Mouse (Mus musculus): ENCODE data around the gene Tubb2b. TPM values are rescaled to one million over a fixed set of nuclear protein-coding genes. Genes with fewer than 3 reads are reported as not detected.

Gene Tubb2b
- polyA plus RNA-seq (2012; rRNA removed): 13.6 and 21.6 TPM in 2 replicates

DNA sequence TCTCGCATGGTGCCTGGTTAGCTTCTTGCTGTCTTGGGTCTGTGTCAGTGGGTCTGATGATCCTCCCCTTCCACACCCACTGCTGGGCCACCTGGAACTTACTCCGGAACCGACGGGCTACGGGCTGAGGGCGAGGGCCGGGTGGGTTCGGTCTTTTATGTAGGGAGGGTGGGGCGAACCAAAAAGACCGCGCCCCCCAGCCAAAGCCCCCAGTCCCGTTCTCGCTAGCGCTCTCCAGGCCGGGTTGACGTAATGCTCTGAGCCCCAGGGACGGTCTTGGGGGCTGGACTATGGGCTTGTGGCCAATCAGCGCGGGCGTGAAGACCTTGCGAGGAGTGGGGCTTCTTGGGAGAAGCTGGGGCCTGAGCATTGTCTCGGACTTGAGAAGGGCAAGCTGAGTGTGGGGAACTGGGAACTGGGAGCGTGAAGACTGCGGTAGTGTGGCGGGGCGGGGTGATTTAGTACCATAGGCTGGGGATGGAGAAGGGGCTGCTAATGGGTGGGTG is at the start of gene Tubb2b:
TSS of gene Tubb2b (minus strand) at position 241 of the 506 bp plus-strand sequence.
- DNase-seq: no peak
- H3K4me1 ChIP-seq (ENCODE audit: control insufficient read depth, insufficient read depth, low read length): peaks cover 5% of the 10 kb centered on the region
- H3K4me3 ChIP-seq (replicated peaks; ENCODE audit: extremely low read depth, low read depth, low read length): peak within 1 kb of the TSS; percentile 40
- TF ChIP-seq CTCF (IDR thresholded peaks at IDR 0.05; ENCODE audit: insufficient read depth, low read length) (no peak), POLR2A (IDR thresholded peaks at IDR 0.05; ENCODE audit: borderline replicate concordance, extremely low read depth, low read depth, low read length) (no peak)
- WGBS: under 1% methylated on average over 26 of the region's 26 CpGs

DNA sequence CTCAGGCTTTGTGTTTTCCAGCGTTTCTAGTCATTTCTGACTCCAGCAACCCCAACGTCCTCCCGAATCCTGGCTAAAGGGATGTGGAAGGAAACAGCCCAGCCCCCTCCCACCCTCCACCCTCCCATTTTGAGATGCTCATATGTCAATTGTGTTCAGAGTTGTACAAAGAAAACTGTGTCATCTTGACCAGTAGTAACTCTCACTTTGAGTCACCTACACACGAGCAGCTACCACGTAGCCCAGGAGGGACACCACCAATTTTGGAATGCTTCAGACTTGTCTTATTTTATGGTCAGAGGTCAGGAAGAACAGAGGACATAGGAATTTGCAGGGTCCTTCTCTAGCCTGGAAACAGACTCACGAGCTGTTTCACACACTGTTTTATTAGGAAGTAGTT is 43.8 kb upstream of the Tubb2b start:
- no peak for DNase-seq
- TF ChIP-seq CTCF (IDR thresholded peaks at IDR 0.05; ENCODE audit: insufficient read depth, low read length) (no peak), POLR2A (IDR thresholded peaks at IDR 0.05; ENCODE audit: borderline replicate concordance, extremely low read depth, low read depth, low read length) (no peak)
- WGBS: 91% methylated on average over 6 of the region's 6 CpGs
- Histone ChIP-seq H3K4me3 (replicated peaks; ENCODE audit: extremely low read depth, low read depth, low read length) (no peak overlapping the region), H3K4me1 (ENCODE audit: control insufficient read depth, insufficient read depth, low read length) (no peaks in the 10 kb centered on the region)

DNA sequence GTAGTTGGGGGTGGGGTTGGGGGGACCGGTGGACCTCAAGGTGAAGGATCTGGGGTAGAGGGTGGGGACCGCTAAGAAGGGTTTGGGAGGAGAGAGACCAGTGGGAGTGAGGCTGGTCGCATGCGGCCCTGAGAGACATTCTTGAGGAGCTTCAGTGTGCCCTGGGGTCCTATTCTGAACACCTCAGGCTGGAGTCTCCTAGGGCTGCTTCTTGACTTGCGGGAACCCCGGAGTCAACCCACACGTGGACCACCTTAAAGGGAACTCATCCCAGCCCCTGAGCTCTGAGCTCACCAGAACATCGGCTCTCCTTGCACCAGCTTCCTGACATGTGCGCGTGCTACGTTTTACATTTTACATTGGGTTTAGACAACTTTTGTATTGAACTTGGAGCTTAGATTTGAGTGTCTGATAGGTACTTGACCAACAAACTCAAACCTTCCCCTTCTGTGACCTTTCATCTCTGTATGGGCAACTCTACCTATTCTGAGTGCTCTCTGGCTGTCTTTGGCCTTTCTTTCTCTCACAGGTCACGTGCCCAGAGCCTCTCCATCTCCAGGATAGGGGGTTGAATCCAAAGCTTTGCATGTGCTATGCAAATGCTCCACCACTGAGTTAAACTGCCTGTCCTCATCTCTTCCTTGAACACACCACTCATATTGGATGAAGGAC is 33.2 kb upstream of the Tubb2b start:
- no peak for TF ChIP-seq CTCF (IDR thresholded peaks at IDR 0.05; ENCODE audit: insufficient read depth, low read length)
- TF ChIP-seq POLR2A (IDR thresholded peaks at IDR 0.05; ENCODE audit: borderline replicate concordance, extremely low read depth, low read depth, low read length): no peak
- Histone ChIP-seq H3K4me1 (ENCODE audit: control insufficient read depth, insufficient read depth, low read length) (peaks cover 6% of the 10 kb centered on the region), H3K4me3 (replicated peaks; ENCODE audit: extremely low read depth, low read depth, low read length) (peak overlapping the region; percentile 80)
- 27% methylated on average over 12 of the region's 12 CpGs for WGBS
- DNase-seq: no peak

DNA sequence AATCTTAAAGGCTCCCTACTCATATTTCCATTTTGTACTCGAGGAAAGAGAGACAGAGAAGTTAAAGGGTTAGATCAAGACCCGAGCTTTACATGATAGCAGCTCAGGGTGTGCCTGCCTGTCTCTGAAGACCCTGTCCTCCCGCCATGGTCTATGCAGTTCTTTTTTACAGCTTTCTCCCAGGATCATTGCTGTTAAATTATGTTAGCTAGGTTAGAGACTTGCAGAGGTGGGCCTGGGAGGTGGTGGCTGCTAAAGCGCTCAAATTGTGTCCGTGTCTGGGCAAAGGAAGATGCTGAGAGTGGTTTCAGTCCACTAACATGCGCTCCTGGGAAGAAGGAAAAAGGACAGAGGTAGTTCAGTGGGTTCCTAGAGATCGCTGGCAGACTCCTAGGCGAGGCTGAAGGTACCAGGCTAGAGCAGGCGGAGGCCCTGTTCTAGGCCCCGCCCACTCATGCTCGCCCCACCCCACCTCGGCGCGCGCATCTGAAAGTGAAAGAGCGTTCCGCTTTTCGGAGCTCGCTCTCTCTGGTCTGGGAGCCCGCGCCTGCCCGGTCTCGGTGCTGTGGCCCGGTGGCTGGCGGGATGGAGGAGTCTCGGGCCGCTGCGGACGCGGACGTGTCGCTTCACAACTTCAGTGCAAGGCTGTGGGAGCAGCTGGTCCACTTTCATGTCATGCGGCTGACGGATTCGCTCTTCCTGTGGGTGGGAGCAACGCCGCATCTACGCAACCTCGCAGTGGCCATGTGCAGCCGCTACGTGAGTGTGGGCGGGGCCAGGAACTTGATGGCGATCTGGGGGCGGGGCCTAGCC is 32.4 kb upstream of the Tubb2b start, which contains the start of gene Psmg4:
TSS of gene Psmg4 (plus strand) at position 474 of the 813 bp plus-strand sequence.
- peak; percentile 97 for DNase-seq
- peak; percentile 69; the same call in 1 of the 2 replicates for TF ChIP-seq POLR2A (IDR thresholded peaks at IDR 0.05; ENCODE audit: borderline replicate concordance, extremely low read depth, low read depth, low read length)
- no peak for TF ChIP-seq CTCF (IDR thresholded peaks at IDR 0.05; ENCODE audit: insufficient read depth, low read length)
- Histone ChIP-seq H3K4me3 (replicated peaks; ENCODE audit: extremely low read depth, low read depth, low read length) (peak within 1 kb of the TSS; percentile 80), H3K4me1 (ENCODE audit: control insufficient read depth, insufficient read depth, low read length) (peaks cover 6% of the 10 kb centered on the region)
- whole genome bisulfite sequencing: 3% methylated on average over 44 of the region's 44 CpGs

DNA sequence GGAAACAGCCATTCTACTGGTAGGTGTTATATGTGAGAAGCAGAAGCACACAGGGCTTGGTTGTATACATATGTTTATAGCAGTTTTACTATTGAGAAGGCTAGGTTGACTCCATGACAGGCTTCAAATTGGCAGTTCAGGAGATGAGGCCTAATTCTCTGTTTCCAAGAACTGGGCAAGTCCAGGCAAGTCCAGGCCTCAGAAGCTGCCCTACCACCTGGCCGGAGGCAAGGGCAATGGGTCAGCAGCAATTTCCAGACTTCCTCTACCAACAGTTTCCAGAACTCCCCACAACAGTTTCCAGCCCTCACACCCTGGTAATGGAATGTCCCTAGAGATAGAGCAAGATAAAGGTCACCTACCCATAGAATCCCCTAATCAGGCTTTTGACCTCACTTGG is 29.7 kb upstream of the Tubb2b start:
- 89% methylated on average over 1 of the region's 1 CpGs for WGBS
- Histone ChIP-seq H3K4me1 (ENCODE audit: control insufficient read depth, insufficient read depth, low read length) (peaks cover 6% of the 10 kb centered on the region), H3K4me3 (replicated peaks; ENCODE audit: extremely low read depth, low read depth, low read length) (no peak overlapping the region)
- no peak for DNase-seq
- TF ChIP-seq POLR2A (IDR thresholded peaks at IDR 0.05; ENCODE audit: borderline replicate concordance, extremely low read depth, low read depth, low read length) (no peak), CTCF (IDR thresholded peaks at IDR 0.05; ENCODE audit: insufficient read depth, low read length) (no peak)

DNA sequence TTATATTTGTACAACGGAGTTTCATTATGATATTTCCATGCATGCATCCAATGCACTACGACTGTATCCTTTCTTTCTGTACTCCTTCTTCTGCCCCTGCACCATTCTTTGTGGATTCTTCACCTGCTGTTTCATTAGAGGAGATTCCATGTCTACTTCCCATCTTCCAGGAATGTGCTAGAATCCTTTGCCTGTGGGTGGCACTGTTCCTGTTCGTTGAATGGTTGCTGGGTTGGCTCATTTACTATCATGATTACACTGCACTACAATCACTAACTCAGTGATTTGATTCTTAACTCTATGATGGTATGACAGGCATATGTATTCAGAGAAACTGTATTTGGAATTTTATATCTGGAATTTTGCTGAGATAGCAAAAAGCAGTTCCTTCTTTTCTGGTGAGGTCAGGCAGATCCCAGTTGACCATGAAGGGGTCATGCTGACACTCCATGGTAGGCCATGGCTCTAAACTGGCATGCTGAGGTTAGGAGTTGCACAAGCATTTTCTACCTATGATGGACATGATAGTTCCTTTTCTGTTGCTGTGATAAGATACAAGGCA is 27.4 kb upstream of the Tubb2b start:
- no peak for DNase-seq
- 88% methylated on average over 3 of the region's 3 CpGs for WGBS
- TF ChIP-seq POLR2A (IDR thresholded peaks at IDR 0.05; ENCODE audit: borderline replicate concordance, extremely low read depth, low read depth, low read length) (no peak), CTCF (IDR thresholded peaks at IDR 0.05; ENCODE audit: insufficient read depth, low read length) (no peak)
- peaks cover 3% of the 10 kb centered on the region for H3K4me1 ChIP-seq (ENCODE audit: control insufficient read depth, insufficient read depth, low read length)
- H3K4me3 ChIP-seq (replicated peaks; ENCODE audit: extremely low read depth, low read depth, low read length): no peak overlapping the region

DNA sequence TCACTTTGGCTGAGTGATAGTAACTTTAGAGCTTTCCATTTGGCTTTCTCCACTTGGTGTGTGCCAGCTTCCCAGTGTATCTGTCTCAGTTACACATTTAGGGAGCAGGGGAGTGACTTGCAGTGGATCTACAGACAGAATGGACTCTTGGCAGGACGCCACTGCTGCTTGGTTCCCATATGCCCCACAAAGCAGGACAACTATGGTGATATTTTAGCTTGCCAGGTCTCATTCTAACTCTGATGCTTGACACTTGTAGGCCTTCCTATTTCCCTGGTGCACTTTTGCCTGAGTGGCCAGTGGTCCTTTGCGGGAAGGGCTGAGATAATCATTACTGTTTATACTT is 26.5 kb upstream of the Tubb2b start:
- TF ChIP-seq CTCF (IDR thresholded peaks at IDR 0.05; ENCODE audit: insufficient read depth, low read length) (no peak), POLR2A (IDR thresholded peaks at IDR 0.05; ENCODE audit: borderline replicate concordance, extremely low read depth, low read depth, low read length) (no peak)
- 78% methylated on average over 2 of the region's 2 CpGs for WGBS
- no peaks in the 10 kb centered on the region for H3K4me1 ChIP-seq (ENCODE audit: control insufficient read depth, insufficient read depth, low read length)
- DNase-seq: no peak
- no peak overlapping the region for H3K4me3 ChIP-seq (replicated peaks; ENCODE audit: extremely low read depth, low read depth, low read length)

DNA sequence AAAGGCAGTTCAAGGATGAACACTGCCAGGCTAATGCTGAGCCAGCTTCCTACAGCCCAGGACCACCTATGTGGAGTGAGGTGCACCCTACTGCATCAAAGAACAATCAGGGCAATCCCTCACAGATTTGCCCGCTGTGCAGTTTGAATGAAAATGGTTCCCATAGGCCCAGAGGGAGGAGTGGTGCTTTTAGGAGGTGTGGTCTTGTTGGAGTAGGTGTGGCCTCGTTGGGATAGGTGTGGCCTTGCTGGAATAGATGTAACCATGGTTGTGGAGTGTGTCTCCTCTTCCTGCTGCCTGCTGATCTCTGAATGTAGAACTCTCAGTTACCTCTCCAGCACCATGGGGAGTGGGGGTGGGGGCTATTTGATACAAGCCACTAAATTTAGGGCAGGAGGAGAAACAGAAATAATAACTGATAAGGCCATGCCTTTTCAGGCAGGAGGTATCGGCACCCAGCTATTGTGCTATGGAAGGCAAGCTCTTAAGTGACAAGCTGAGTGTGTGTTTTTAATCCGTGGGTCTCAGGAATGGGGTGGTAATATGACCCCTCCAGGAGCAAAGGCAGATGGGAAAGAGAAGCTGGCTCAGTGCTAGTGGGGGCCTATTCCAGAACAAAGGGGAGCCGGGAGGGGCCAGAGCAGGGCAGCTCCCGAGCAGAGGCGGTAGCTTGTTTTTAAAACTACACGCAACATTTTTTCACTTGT is 26.0 kb upstream of the Tubb2b start:
- no peak overlapping the region for H3K4me3 ChIP-seq (replicated peaks; ENCODE audit: extremely low read depth, low read depth, low read length)
- H3K4me1 ChIP-seq (ENCODE audit: control insufficient read depth, insufficient read depth, low read length): no peaks in the 10 kb centered on the region
- WGBS: 63% methylated on average over 8 of the region's 8 CpGs
- TF ChIP-seq CTCF (IDR thresholded peaks at IDR 0.05; ENCODE audit: insufficient read depth, low read length) (no peak), POLR2A (IDR thresholded peaks at IDR 0.05; ENCODE audit: borderline replicate concordance, extremely low read depth, low read depth, low read length) (no peak)
- DNase-seq: no peak

DNA sequence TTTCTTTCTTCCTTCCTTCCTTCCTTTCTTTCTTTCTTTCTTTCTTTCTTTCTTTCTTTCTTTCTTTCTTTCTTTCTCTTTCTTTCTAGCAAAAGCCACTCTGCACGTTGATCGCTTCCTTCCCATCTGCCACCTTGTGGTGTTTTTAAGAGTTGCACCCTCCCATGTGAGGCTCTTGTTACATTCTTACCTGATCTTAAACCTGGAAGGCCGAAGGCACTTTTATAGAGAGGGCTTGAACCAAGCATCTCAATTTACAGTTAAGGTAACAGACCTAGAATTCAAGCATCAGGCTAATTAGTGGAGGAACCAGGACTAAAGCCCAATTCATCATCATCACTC is 24.6 kb upstream of the Tubb2b start:
- DNase-seq: peak; percentile 56
- H3K4me1 ChIP-seq (ENCODE audit: control insufficient read depth, insufficient read depth, low read length): no peaks in the 10 kb centered on the region
- 25% methylated on average over 3 of the region's 3 CpGs for WGBS
- peak overlapping the region; percentile 58 for H3K4me3 ChIP-seq (replicated peaks; ENCODE audit: extremely low read depth, low read depth, low read length)
- TF ChIP-seq CTCF (IDR thresholded peaks at IDR 0.05; ENCODE audit: insufficient read depth, low read length) (peak; percentile 46; the same call in 1 of the 2 replicates), POLR2A (IDR thresholded peaks at IDR 0.05; ENCODE audit: borderline replicate concordance, extremely low read depth, low read depth, low read length) (no peak)
